Mouse (Mus musculus) stomach, postnatal 0 days (tissue): ENCODE measurements at regions not wholly inside any gene's neighbourhood (a gene's known extent, or its start where the extent isn't known, plus 50 kb on each side); places are given as distances from the start of the nearest gene placed in this dataset.

Source experiments
- CTCF ChIP-seq: IDR thresholded peaks from 2 replicates; pipeline ENCODE4 v1.5.1; 2016; ENCODE audit warnings: antibody characterized with exemption, low read depth, mild to moderate bottlenecking, moderate library complexity
- EP300 ChIP-seq: optimal IDR thresholded peaks from 2 replicates; pipeline ENCODE3; 2016; ENCODE audit warnings: antibody characterized with exemption

- TF ChIP-seq CTCF (no peak), EP300 (no peak)
Measured at GRCm38 (mm10) chr5:133173155-133173723, 630.1 kb upstream of the Auts2 start.
